Comparison of ENCODE assay signal across 8 mouse cellular contexts in the genomic region with DNA sequence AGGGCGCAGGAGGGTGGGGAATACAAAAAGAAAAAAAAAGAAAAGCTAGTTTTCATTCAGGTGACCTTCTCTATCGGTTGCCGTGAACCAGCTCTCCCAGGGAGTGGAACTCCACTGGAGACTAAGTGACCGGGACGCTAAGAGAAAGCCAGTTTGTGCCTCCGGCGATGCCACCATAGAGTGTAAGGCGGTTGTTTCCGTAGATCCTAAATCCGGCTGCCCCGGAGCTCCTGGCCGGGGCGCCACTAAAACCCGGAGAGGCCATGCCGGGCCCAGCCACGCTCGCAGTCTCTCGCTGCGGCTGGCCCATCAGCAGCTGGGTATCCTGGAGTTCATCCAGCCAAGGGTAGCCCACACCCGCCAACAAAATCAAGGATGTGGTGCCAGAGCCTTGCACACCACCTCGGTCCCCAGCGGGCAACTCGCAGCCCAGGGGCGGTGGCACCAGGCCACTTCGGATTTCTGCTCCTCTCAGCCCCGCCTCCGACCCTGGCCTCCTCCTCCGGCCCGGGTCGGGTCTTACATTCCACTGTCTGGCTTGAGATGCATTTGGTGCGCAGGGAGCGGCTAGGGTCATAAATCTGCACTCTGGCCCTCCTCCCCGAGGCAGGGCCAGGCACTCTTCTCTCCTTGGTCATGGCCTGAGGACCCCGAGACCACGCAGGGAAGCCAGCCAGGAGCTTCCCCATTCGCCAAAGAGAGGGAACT. TPM values are rescaled to one million over a fixed set of nuclear protein-coding genes. Genes with fewer than 3 reads are reported as not detected.
DNase-seq lines count a peak whose midpoint lies in the region; ATAC-seq and TF ChIP-seq lines count a peak whose summit lies in the region.

No protein-coding gene starts in this region.

- peaks cover 34% of the 10 kb centered on the region for H3K4me1 ChIP-seq in forebrain, embryonic 15.5 days
- peaks cover 11% of the 10 kb centered on the region for H3K4me1 ChIP-seq in lung, embryonic 14.5 days (ENCODE audit: insufficient read depth)
- H3K4me1 ChIP-seq in olfactory bulb, adult 2 months (ENCODE audit: control insufficient read depth, insufficient read depth, low read length), result peaks cover 22% of the 10 kb centered on the region

- H3K36me3 ChIP-seq in forebrain, embryonic 15.5 days, result no peaks in the 10 kb centered on the region
- H3K36me3 ChIP-seq in lung, embryonic 14.5 days (ENCODE audit: insufficient read depth), result no peaks in the 10 kb centered on the region

- peak overlapping the region; percentile 99 for H3K9ac ChIP-seq in forebrain, embryonic 15.5 days (replicated peaks)
- H3K9ac ChIP-seq in lung, embryonic 14.5 days, result peak overlapping the region; percentile 100

- peak overlapping the region; percentile 100 for H3K27ac ChIP-seq in forebrain, embryonic 15.5 days (replicated peaks)
- H3K27ac ChIP-seq in lung, embryonic 14.5 days (ENCODE audit: low read depth), result peak overlapping the region; percentile 100
- H3K27ac ChIP-seq in olfactory bulb, adult 2 months (ENCODE audit: insufficient read depth, low read depth, low read length), result peak overlapping the region; percentile 100

- H3K4me2 ChIP-seq in forebrain, embryonic 15.5 days (replicated peaks), result peak overlapping the region; percentile 81
- peak overlapping the region; percentile 97 for H3K4me2 ChIP-seq in lung, embryonic 14.5 days

- DNase-seq in ES-CJ7 (ENCODE audit: low read depth, low spot score), result peak; percentile 88
- peak; percentile 84 for DNase-seq in cerebellum, adult 11 months
- DNase-seq in heart, postnatal 14 days, result peak; percentile 92
- peak; percentile 92 to 96 for DNase-seq in kidney, postnatal 4 days
- DNase-seq in lung, embryonic 14.5 days, result peak; percentile 93
- DNase-seq in urinary bladder, adult 18-20 months (ENCODE audit: low spot score in 2 of 2), result peak; percentile 85 to 91

- no peaks in the 10 kb centered on the region for H3K27me3 ChIP-seq in forebrain, embryonic 15.5 days
- no peaks in the 10 kb centered on the region for H3K27me3 ChIP-seq in lung, embryonic 14.5 days (ENCODE audit: insufficient read depth, low read length)

- H3K4me3 ChIP-seq in forebrain, embryonic 15.5 days, result peak overlapping the region; percentile 87
- peak overlapping the region; percentile 90 for H3K4me3 ChIP-seq in lung, embryonic 14.5 days (ENCODE audit: low read depth, low read length)
- H3K4me3 ChIP-seq in olfactory bulb, adult 2 months (ENCODE audit: insufficient read depth, low read depth, low read length), result peak overlapping the region; percentile 96

- H3K9me3 ChIP-seq in forebrain, embryonic 15.5 days, result no peaks in the 10 kb centered on the region
- no peaks in the 10 kb centered on the region for H3K9me3 ChIP-seq in lung, embryonic 14.5 days (ENCODE audit: low read depth, low read length)

- TF ChIP-seq POLR2A in olfactory bulb, adult 2 months (IDR thresholded peaks at IDR 0.05; ENCODE audit: insufficient read depth, low read depth, low read length), result peak; percentile 32; the same call in 1 of the 2 replicates

- ATAC-seq in forebrain, embryonic 15.5 days (replicated peaks), result peak; percentile 5
- ATAC-seq in lung, embryonic 14.5 days (ENCODE audit: insufficient read depth), result peak; percentile 25

- intact Hi-C loops in heart, postnatal 14 days (cut with DNase I), result loop anchor here (2.0 to 5.0 kb wide), 2 partner anchors 19 to 54 kb away; no protein-coding TSS in a partner anchor

- under 1% methylated on average over 36 of the region's 36 CpGs for WGBS in forebrain, embryonic 15.5 days
- under 1% methylated on average over 36 of the region's 36 CpGs for WGBS in lung, embryonic 14.5 days
- under 1% methylated on average over 36 of the region's 36 CpGs for WGBS in olfactory bulb, adult 2 months

- TF ChIP-seq CTCF in lung, embryonic 14.5 days (IDR thresholded peaks at IDR 0.05; ENCODE audit: low read depth), result no peak
- no peak for TF ChIP-seq CTCF in olfactory bulb, adult 2 months (IDR thresholded peaks at IDR 0.05; ENCODE audit: insufficient read depth, low read depth, low read length)

RNA-seq across cellular contexts. Expression of a gene that starts 4.0 kb away (rescaled TPM):
- polyA plus RNA-seq in forebrain, embryonic 15.5 days (2015; fragmentation: Nextera tagmentation; extraction: Ambion mirVana), result 45.9 and 48.3 TPM in 2 replicates
- total RNA-seq in heart, postnatal 14 days (2021), result 10 to 100 TPM; 75.6 to 83.8 TPM
- 38.4 and 40.4 TPM in 2 replicates for polyA plus RNA-seq in lung, embryonic 14.5 days (2014; fragmentation: Nextera tagmentation; extraction: Ambion mirVana)
- polyA plus RNA-seq in olfactory bulb, adult 2 months (2012; ENCODE audit: insufficient read depth, insufficient read length, low replicate concordance, missing spikeins), result not detected in 2 replicates

Comparison
In these comparisons a context has a peak if more than half of its experiments do, and no peak if none do; other contexts are left out.
1. Peak in every context shown above with its lines: DNase-seq, ATAC-seq, H3K4me3 ChIP-seq and H3K27ac ChIP-seq.